Mouse (Mus musculus) gastrocnemius, adult 2 months (tissue): Measurements from ENCODE around the gene Dytn. TPM values are rescaled to one million over a fixed set of nuclear protein-coding genes. Genes with fewer than 3 reads are reported as not detected.
A peak's percentile ranks its signal among the peaks of the same experiment; 100 is the strongest.

Experiments used
- DNase-seq: peaks from one replicate; pipeline ENCODE4 v3.0.0; 2022
- H3K27ac ChIP-seq: fragments of 200-600 bp; 2 replicates; pipeline ENCODE4 v1.8.1; 2022; ENCODE audit warnings: mild to moderate bottlenecking
- H3K4me3 ChIP-seq: fragments of 200-600 bp; 2 replicates; pipeline ENCODE4 v1.8.1; 2022; ENCODE audit warnings: mild to moderate bottlenecking, moderate library complexity
- CTCF ChIP-seq: fragments of 200-600 bp; IDR thresholded peaks from 2 replicates; pipeline ENCODE4 v1.8.1; 2022; ENCODE audit warnings: antibody characterized with exemption, mild to moderate bottlenecking, moderate library complexity
- intact Hi-C: fragments of 180-260 bp; cut with DNase I; formaldehyde crosslinking; loops from one replicate; pipeline ENCODE4 v1.15.1; 2025
- long read RNA-seq, 2 experiments: library from polyadenylated mRNA; stranded (forward); transcript quantifications; one replicate each; pipeline ENCODE4 v2.0.0; 2021
- total RNA-seq, 2 experiments: library from RNA; stranded (reverse); gene quantifications; 2 replicates each; pipeline ENCODE4 v1.2.3; 2021

The Dytn gene
- not detected for total RNA-seq
- long read RNA-seq, experiment 1 = 0 reads
- long read RNA-seq, experiment 2 = 0 reads

GRCm38 (mm10) chr1:63686827-63687226 is at the start of gene Dytn:
Gene Dytn, minus strand, starts transcription at chr1:63686927.
- no peak for TF ChIP-seq CTCF
- H3K27ac ChIP-seq = no peak within 1 kb of the TSS
- H3K4me3 ChIP-seq = no peak within 1 kb of the TSS
- no peak for DNase-seq
- intact Hi-C loops = no loop called here

GRCm38 (mm10) chr1:63730240-63730771 is 43.6 kb upstream of the Dytn start, which contains the start of the genes Mdh1b and Fastkd2:
Gene Mdh1b, minus strand, starts transcription at chr1:63730318.
Gene Fastkd2, plus strand, starts transcription at chr1:63730614.
- Histone ChIP-seq H3K27ac (peak within 1 kb of the TSS; percentile 80), H3K4me3 (peak within 1 kb of the TSS; percentile 97)
- TF ChIP-seq CTCF = peak; percentile 30
- peak; percentile 85 for DNase-seq
- intact Hi-C loops = no loop called here

DNA sequence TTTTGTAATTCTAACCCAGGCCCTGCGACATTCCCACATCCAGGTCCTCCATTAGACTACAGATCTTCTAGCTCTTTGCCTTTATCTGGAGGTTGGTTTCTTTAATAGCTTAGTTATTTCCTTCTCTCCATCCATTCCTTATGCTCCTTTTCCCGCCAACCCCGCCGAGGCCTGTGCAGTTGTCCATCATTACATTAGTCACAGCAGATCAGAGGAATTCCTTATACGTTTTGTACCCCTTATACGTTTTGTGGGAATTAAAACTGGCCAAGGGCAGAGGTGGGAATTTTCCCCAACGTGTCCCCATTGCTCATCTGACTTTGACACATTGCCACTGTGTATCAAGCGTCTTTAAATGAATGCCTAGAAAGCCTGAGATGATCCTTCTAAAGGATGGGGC is 43.1 kb upstream of the Dytn start:
- H3K27ac ChIP-seq = peak overlapping the region; percentile 80
- no peak for TF ChIP-seq CTCF
- no peak for DNase-seq
- intact Hi-C loops = no loop called here
- H3K4me3 ChIP-seq = peak overlapping the region; percentile 97

- H3K4me3 ChIP-seq = no peak overlapping the region
- DNase-seq = no peak
- intact Hi-C loops = no loop called here
- TF ChIP-seq CTCF = no peak
- H3K27ac ChIP-seq = no peak overlapping the region
Measured at GRCm38 (mm10) chr1:63720161-63720560, 33.4 kb upstream of the Dytn start.

DNA sequence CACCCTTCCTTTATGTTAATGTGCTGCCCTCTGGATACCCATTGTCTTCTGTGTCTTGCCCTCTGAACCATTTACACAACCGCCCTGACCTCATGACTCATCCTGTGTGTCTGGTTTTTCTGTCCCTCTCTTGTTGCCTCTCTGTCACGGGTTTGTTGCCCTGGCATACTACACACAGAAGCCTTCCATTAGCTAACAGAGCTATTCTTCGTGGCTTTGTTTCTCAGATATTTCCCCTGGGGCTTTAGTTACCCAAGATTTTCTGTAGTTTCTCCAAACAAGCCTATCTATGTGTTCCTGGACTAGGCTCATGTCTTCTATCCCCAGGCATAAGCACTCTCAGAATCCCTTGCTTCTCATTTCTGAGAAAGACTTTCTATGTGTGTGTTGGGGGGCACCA is 22.1 kb upstream of the Dytn start:
- H3K4me3 ChIP-seq = no peak overlapping the region
- TF ChIP-seq CTCF = no peak
- DNase-seq = no peak
- intact Hi-C loops = no loop called here
- H3K27ac ChIP-seq = no peak overlapping the region

DNA sequence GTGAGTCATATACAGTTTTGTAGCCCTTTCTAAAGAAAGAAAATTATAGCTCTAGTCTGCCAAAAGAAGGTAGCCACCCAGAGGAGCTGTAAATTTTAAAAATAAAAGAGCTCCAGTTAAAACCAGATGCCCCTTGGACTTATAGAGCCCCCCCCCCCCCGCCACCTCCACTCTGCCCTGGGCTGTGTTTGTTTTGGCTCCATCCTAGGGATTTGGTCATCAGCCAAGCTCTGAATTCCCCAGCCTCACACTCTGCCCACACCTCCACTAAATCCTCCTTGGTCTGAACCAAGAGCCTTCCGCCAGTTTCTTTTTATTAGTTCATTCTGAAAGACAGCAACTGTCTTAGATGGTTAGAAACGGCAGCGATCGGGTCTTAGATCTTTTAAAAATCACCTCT is 19.0 kb upstream of the Dytn start:
- no peak for DNase-seq
- no peak for TF ChIP-seq CTCF
- intact Hi-C loops = no loop called here
- H3K4me3 ChIP-seq = no peak overlapping the region
- H3K27ac ChIP-seq = no peak overlapping the region

GRCm38 (mm10) chr1:63696861-63697260 is 10.1 kb upstream of the Dytn start:
- TF ChIP-seq CTCF = no peak
- no peak overlapping the region for H3K4me3 ChIP-seq
- intact Hi-C loops = no loop called here
- no peak for DNase-seq
- H3K27ac ChIP-seq = no peak overlapping the region

GRCm38 (mm10) chr1:63675975-63676374 is 10.8 kb downstream of the Dytn start:
- Histone ChIP-seq H3K27ac (no peak overlapping the region), H3K4me3 (no peak overlapping the region)
- no peak for DNase-seq
- no peak for TF ChIP-seq CTCF
- intact Hi-C loops = no loop called here

GRCm38 (mm10) chr1:63668852-63669160 is 17.9 kb downstream of the Dytn start:
- DNase-seq = no peak
- TF ChIP-seq CTCF = peak; percentile 57
- H3K4me3 ChIP-seq = no peak overlapping the region
- H3K27ac ChIP-seq = no peak overlapping the region
- intact Hi-C loops = loop anchor here (10.0 kb wide), 1 partner anchor 1036 kb away; no protein-coding TSS in a partner anchor

DNA sequence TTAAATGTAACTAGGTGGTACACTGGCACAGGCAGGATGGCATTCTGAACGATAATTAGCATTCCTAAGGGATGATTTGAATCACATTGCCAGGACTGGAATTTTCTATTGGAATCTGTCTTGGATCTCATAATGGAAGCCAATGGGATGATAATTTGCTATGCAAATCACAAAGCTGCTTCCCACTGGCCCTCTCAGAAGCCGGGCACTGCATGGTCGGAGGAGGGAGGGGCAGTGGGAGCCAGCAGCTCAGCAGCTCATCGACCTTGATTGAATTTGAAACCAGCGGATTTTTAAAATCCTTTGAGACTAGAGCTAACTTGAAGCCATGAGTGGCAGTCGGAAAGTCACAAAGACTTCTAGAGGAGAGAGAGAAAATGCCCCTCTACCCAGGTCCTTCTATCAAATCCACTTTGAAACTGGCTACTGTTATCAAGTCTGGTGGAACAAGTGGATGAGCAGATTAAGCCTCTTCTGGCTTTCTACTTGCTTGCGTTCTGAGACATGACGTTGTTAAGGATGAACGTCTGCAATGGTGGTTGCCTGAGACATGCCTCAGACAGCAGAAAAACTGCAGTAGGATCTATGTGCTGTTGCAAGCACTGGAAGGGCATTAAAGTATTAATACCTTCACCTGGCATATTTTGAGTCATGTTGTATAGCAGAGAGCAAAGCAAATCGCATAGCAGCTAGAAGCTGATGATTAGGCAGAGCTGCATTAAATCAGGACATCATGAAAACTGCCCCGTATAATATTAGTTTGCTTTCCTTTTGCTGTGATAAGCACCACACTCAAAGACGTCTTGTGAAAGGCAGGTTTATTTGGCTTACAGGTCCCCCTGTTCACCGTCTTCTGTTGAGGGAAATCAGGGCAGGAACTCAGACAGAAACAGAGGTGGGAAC is 18.5 kb downstream of the Dytn start:
- no peak for TF ChIP-seq CTCF
- H3K27ac ChIP-seq = no peak overlapping the region
- H3K4me3 ChIP-seq = no peak overlapping the region
- no peak for DNase-seq
- intact Hi-C loops = loop anchor here (10.0 kb wide), 1 partner anchor 1037 kb away; no protein-coding TSS in a partner anchor

GRCm38 (mm10) chr1:63667201-63667948 is 19.4 kb downstream of the Dytn start:
- Histone ChIP-seq H3K4me3 (no peak overlapping the region), H3K27ac (no peak overlapping the region)
- intact Hi-C loops = loop anchor here (10.0 kb wide), 1 partner anchor 1037 kb away; no protein-coding TSS in a partner anchor
- no peak for DNase-seq
- no peak for TF ChIP-seq CTCF

- Histone ChIP-seq H3K27ac (no peak overlapping the region), H3K4me3 (no peak overlapping the region)
- intact Hi-C loops = loop anchor here (10.0 kb wide), 1 partner anchor 1039 kb away; no protein-coding TSS in a partner anchor
- no peak for DNase-seq
- no peak for TF ChIP-seq CTCF
Measured at GRCm38 (mm10) chr1:63666089-63666488, 20.6 kb downstream of the Dytn start.

DNA sequence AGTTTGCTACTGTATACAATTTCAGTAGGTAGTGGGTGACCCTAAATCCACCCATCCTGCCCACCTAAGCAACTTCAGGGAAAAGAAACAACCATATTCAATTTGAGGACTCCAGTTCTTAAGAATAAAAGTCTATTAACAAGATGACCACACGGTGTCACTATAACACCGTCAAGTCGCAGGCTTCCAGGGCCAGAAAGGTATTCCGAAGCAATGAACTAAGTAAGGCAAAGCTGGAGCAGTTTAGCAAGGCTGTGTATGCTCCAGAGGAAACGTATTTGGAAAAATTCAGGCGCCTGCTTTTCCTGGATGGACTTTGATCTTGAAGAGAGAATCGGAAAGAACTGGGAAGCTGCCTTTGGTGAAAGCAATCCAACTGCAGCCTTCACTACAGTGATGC is 27.1 kb downstream of the Dytn start:
- intact Hi-C loops = loop anchor here (2.0 to 5.0 kb wide), 2 partner anchors 293 to 789 kb away; no protein-coding TSS in a partner anchor
- TF ChIP-seq CTCF = peak; percentile 71
- Histone ChIP-seq H3K4me3 (no peak overlapping the region), H3K27ac (no peak overlapping the region)
- no peak for DNase-seq
